Mouse (Mus musculus): ENCODE measurements around the gene Nepro. TPM values are rescaled to one million over a fixed set of nuclear protein-coding genes. Genes with fewer than 3 reads are reported as not detected.

The Nepro gene
- 6.2 and 6.3 TPM in 2 replicates for polyA plus RNA-seq (2012; rRNA removed)

DNA sequence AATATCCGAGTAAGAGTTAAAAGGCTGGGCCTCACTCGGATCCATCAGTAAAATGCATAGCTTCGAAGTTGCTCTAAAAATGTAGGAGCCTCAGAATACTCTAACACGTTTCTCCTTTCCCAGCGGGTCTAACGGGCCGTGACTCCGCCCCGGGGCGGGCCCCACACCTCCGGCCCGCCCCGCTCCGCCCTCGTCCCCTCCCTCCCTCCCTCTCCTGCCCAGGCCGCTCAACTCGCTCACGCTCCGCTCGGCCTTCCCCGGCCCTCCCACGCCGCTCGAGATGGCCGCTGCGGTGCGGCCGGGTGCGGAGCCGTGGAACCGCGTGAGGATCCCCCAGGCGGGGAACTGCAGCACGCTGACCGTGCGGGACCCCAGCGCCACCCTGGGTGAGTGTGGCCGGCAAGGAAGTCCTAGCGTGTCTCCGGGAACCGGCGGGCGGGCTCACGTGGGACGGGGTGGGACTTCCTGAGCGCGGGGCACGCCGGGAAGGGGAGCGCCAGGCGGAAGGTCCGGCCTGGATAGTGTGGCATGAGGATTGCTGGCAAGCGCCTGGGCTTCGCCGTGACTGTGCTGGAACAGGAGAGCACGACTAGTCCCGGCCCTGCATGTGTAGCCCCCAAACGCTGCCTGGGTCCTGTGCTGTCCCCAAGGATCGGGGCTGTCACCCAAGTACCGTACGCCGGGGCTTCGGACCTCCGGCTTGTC is at the start of gene Nepro:
TSS of gene Nepro (plus strand) at position 219 of the 705 bp plus-strand sequence.
- DNase-seq (ENCODE audit: low read depth) = peak; percentile 97
- TF ChIP-seq CTCF (IDR thresholded peaks at IDR 0.05; ENCODE audit: borderline replicate concordance, extremely low read depth, insufficient read depth, insufficient read length) (no peak), POLR2A (IDR thresholded peaks at IDR 0.05; ENCODE audit: borderline replicate concordance, extremely low read depth, insufficient read depth, insufficient read length, poor library complexity, severe bottlenecking) (peak; percentile 60; the same call in 1 of the 2 replicates)

DNA sequence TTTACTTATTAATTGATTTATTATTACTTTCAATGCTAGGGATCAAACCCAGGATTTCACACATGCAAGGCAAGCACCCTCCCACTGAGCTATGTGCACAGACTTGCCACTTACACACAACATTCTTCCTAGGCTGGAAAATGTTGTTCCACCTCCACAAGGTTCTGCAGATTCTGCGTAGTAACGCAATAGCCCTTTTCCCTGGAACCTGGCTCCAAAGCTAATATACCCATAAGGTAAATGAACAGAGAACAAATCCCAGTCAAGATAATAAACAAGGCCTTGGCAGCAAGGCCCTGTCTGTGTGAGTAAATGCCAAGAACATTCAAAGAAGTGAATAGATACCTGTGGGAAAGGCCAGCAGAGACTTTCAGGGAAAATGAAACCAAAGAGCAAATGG is 47.7 kb upstream of the Nepro start:
- TF ChIP-seq POLR2A (IDR thresholded peaks at IDR 0.05; ENCODE audit: borderline replicate concordance, extremely low read depth, insufficient read depth, insufficient read length, poor library complexity, severe bottlenecking) (no peak), CTCF (IDR thresholded peaks at IDR 0.05; ENCODE audit: borderline replicate concordance, extremely low read depth, insufficient read depth, insufficient read length) (no peak)
- DNase-seq (ENCODE audit: low read depth) = peak; percentile 22

DNA sequence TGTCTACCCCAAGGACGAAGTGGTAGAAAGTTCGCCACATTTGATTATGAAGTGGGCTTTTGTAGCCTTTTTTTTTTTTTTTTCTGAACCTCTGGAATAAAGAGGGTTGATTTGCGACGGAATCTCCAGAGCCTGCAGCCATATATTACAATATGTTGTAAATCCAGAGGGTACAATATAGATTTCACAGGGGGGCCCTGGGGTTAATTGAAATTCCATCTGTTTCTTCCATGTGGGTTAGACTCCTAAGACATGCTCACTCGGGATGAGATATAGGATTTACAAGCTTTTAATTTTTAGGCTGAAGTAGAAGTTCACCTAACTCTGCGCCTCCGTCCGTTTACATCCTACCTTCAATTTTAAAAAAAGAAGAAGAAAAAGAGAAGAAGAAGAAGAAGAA is 45.0 kb upstream of the Nepro start:
- no peak for DNase-seq (ENCODE audit: low read depth)
- TF ChIP-seq POLR2A (IDR thresholded peaks at IDR 0.05; ENCODE audit: borderline replicate concordance, extremely low read depth, insufficient read depth, insufficient read length, poor library complexity, severe bottlenecking) = no peak

DNA sequence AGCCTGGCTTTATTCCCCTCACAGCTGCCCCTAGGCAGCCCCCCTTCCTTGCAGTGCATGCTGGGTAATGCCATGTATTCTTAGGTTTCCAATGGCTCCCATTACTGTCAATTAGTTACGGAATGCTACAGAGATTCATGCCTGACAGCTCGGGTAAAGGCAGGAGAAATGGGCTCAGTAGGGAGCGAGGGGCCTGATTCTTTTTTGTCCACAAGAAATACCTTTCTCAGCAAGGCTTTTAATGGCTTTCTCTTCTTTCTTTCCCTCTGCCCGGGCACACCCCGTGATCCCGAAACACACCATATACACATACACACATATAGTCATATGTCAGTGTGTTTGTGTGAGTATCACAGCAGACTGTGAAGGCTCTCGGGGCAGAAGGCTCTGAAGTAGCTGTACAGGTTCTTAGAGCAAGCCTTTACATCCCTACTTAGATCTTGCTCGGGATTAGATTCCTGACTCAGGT is 44.6 kb upstream of the Nepro start:
- peak; percentile 95 for DNase-seq (ENCODE audit: low read depth)
- no peak for TF ChIP-seq CTCF (IDR thresholded peaks at IDR 0.05; ENCODE audit: borderline replicate concordance, extremely low read depth, insufficient read depth, insufficient read length)
- TF ChIP-seq POLR2A (IDR thresholded peaks at IDR 0.05; ENCODE audit: borderline replicate concordance, extremely low read depth, insufficient read depth, insufficient read length, poor library complexity, severe bottlenecking) = no peak

DNA sequence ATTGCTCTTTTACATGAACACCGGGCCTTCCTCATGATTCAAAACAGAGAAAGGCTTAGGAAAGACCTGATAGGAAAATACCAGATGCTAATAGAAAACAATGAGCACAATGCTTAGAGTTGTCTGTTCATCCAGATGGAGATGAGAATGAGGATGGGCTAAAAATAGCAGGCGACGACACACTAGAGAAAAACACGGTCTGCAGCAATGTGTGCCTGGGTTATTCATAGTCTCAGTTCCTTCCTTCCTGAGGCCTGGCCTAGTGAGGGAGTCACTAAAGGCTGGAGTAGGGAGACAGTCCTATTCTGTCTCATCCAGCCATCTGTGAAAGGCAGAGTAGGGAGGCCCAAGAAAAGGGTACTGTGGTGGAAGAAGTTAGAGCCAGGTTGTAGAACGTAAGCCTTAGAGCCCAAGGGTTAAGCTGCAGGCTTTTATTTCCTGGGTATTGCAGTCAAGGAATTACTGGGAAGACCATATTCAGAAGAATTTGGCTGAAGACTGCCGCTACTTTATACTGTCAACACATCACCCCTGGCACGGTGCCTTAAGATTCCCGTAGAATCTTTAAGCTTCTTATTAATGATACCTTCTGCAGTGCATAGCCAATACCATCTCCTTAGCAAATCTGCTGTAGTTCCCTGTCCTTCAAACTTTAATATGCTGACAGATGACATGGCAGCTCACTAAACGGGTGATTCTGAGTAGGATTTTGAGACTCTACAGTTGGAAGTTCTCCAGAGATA is 43.2 kb upstream of the Nepro start:
- TF ChIP-seq POLR2A (IDR thresholded peaks at IDR 0.05; ENCODE audit: borderline replicate concordance, extremely low read depth, insufficient read depth, insufficient read length, poor library complexity, severe bottlenecking) (no peak), CTCF (IDR thresholded peaks at IDR 0.05; ENCODE audit: borderline replicate concordance, extremely low read depth, insufficient read depth, insufficient read length) (no peak)
- peak; percentile 62 for DNase-seq (ENCODE audit: low read depth)

DNA sequence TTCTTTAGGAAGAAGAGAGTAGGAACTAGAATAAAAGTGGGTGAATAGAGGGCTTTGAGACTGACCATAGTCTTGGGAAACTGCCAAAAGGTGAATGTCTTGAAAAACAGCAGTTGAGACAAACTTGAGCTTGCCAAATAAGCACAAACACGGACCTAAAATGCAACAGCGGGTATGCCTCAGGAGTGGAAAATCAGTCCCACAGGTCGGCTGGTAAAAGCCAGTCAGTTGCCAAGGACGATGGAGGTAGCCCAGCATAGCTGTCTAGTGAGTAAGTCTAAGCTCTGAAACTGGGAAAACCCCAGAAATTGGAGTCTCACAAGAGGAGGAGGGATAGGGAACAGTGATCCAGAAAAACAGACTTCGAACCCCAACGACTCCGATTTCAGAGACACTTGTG is 39.5 kb upstream of the Nepro start:
- TF ChIP-seq POLR2A (IDR thresholded peaks at IDR 0.05; ENCODE audit: borderline replicate concordance, extremely low read depth, insufficient read depth, insufficient read length, poor library complexity, severe bottlenecking) (no peak), CTCF (IDR thresholded peaks at IDR 0.05; ENCODE audit: borderline replicate concordance, extremely low read depth, insufficient read depth, insufficient read length) (no peak)
- peak; percentile 63 for DNase-seq (ENCODE audit: low read depth)

DNA sequence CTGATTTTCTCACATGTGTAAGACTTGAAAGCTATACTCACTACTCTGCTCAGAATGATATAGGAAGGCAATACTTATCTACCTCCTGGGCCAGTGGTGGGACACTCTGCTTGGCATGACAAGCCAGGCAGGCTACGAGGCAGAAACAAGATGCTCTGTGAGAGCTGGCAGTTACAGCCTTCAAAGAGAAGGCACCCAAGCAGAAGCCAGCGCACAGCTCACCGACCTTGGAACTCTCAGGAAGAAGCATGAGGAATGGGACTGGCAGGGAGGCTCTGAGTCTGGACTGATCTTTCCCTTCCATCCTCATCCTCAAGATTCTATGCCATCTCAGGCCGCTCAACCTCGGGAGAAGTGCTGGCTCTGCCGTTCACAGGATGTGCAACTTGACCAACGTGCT is 38.7 kb upstream of the Nepro start:
- DNase-seq (ENCODE audit: low read depth) = no peak
- TF ChIP-seq CTCF (IDR thresholded peaks at IDR 0.05; ENCODE audit: borderline replicate concordance, extremely low read depth, insufficient read depth, insufficient read length) (no peak), POLR2A (IDR thresholded peaks at IDR 0.05; ENCODE audit: borderline replicate concordance, extremely low read depth, insufficient read depth, insufficient read length, poor library complexity, severe bottlenecking) (no peak)

DNA sequence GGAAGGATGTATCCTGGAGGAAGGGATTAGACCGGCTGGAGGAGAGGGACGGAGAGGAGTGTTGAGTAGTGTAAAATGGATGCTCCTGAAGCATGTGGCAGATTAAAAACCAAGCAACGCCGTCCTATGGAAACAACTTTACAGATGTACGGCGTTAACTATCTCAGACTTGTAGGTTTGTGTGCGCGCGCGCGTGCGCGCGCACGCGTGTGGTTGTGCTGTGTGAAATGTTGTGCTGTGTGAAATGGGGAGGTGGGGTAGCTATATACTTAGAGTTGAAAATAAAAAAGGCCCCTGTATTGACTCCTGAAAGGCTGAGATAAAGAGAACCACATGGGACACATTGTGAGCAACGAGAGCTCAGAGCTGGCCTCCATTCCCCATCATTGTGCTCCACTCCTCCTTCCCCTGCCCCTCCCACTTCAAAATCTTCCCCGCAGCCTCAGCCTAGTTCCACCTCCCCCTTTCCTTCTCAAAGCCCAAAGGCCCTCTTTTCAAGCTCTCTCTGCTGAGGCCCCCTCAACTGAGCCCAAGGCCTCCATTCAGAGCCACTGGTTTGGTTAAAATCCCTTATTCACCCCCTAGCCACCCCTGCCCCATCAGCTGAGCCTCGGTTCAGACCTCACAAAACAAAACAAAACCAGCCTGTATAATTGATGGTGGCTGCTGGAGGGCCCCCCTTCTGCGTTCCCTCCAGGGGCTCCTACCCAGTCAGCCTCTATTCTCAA is 36.9 kb upstream of the Nepro start:
- DNase-seq (ENCODE audit: low read depth) = peak; percentile 96
- TF ChIP-seq POLR2A (IDR thresholded peaks at IDR 0.05; ENCODE audit: borderline replicate concordance, extremely low read depth, insufficient read depth, insufficient read length, poor library complexity, severe bottlenecking) (no peak), CTCF (IDR thresholded peaks at IDR 0.05; ENCODE audit: borderline replicate concordance, extremely low read depth, insufficient read depth, insufficient read length) (no peak)

DNA sequence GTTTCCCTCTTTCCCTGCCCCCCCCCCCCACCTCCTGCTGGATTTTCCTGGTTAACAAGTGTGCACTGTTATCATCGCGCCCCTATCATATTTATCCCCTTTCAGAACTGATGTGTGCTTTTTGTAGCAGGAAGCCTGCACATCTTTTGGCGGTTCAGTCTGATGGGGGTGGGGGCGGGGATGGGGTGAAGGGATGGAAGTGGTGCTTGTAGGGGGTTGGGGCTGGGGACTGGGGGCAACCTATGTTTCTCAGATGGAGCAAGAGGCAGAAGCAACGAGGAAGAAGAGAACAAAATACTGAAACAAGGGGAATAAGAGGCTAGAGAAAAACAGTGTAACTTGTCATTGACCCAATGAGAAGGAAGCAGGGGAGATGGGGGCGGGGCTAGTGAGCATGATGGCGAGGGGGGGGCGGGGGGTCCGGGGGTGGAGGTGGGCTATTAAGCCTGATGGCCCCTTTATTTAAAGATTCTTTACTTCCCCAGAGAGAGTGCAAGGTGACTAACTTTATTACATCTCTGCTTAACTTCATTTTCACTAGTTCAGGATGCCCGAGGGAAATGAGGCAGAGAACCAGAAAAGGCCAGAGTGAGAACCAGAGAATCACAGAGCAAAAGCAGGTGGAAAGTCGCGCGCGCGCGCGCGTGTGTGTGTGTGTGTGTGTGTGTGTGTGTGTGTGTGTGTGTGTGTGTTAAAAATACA is 36.2 kb upstream of the Nepro start:
- no peak for TF ChIP-seq CTCF (IDR thresholded peaks at IDR 0.05; ENCODE audit: borderline replicate concordance, extremely low read depth, insufficient read depth, insufficient read length)
- no peak for TF ChIP-seq POLR2A (IDR thresholded peaks at IDR 0.05; ENCODE audit: borderline replicate concordance, extremely low read depth, insufficient read depth, insufficient read length, poor library complexity, severe bottlenecking)
- no peak for DNase-seq (ENCODE audit: low read depth)

DNA sequence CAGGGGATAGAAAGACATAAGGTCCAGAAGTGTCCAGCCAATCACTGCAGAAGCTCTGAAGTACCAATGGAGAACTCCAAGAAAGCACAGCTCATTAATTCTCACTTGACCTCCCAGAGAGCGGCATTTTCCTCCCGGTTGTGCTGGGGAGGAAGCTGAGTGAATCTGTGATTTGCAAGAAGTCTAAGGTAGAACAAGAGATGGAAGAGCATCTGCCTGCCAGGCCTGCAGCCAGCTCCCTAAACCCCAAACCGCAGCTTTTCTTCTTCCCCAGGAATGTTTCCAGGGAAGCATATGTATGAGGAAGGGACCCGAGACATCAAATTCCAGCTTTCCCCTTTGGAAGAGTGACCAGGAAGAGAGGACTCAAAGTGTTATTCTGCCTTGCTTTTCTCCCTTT is 35.6 kb upstream of the Nepro start:
- peak; percentile 64 for DNase-seq (ENCODE audit: low read depth)
- no peak for TF ChIP-seq CTCF (IDR thresholded peaks at IDR 0.05; ENCODE audit: borderline replicate concordance, extremely low read depth, insufficient read depth, insufficient read length)
- no peak for TF ChIP-seq POLR2A (IDR thresholded peaks at IDR 0.05; ENCODE audit: borderline replicate concordance, extremely low read depth, insufficient read depth, insufficient read length, poor library complexity, severe bottlenecking)

DNA sequence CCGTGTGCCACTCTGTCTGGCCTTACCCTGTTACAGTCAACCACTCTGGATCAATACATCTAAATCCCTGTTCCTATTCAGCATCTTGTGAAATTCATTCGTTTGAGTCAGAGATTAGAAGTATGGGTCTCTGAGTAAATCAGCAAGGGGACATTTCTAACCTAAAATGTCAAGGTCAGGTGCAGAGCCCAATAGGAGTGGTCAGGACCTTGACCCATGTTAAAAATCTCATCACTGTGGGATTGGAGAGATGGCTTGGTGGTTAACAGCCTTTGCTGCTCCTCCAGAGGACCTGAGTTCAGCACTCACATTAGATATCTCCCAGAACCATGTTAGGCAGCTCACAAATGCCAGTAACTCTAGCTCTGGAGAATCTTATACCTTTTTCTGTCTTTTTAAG is 33.6 kb upstream of the Nepro start:
- DNase-seq (ENCODE audit: low read depth) = no peak
- TF ChIP-seq CTCF (IDR thresholded peaks at IDR 0.05; ENCODE audit: borderline replicate concordance, extremely low read depth, insufficient read depth, insufficient read length) = no peak
- TF ChIP-seq POLR2A (IDR thresholded peaks at IDR 0.05; ENCODE audit: borderline replicate concordance, extremely low read depth, insufficient read depth, insufficient read length, poor library complexity, severe bottlenecking) = no peak

Measured in brain, embryonic 14.5 days (tissue).